Mouse (Mus musculus) frontal cortex, adult 2 months (tissue): Measurements from ENCODE around the gene Hint1. TPM values are rescaled to one million over a fixed set of nuclear protein-coding genes. Genes with fewer than 3 reads are reported as not detected.

Source experiments
- polyA plus RNA-seq: library from polyadenylated mRNA; depleted of rRNA; stranded (reverse); fragments of >200 nt; gene quantifications from 2 replicates; pipeline ENCODE4 v1.2.3, GENCODE M21; 2012; rRNA removed

Hint1 gene
- polyA plus RNA-seq, 1 experiment, result 505 TPM

Other genes starting within 250 kb of the Hint1 start
- gene Cdc42se2, start 78.7 kb upstream of the Hint1 start, polyA plus RNA-seq, result 160 and 168 TPM in 2 replicates
- gene Lyrm7, start 5.5 kb upstream of the Hint1 start, polyA plus RNA-seq, result 17.0 and 18.7 TPM in 2 replicates
- gene Gpx3, start 36.1 kb downstream of the Hint1 start, polyA plus RNA-seq, result 11.7 and 14.9 TPM in 2 replicates
- 21.9 and 24.0 TPM in 2 replicates for gene Tnip1, start 96.5 kb downstream of the Hint1 start, polyA plus RNA-seq
- gene Anxa6, start 167.1 kb downstream of the Hint1 start, polyA plus RNA-seq, result 76.6 and 76.8 TPM in 2 replicates
- 0.94 and 1.2 TPM in 2 replicates for gene Ccdc69, start 211.7 kb downstream of the Hint1 start, polyA plus RNA-seq
- 41.3 and 45.6 TPM in 2 replicates for gene Gm2a, start 231.7 kb downstream of the Hint1 start, polyA plus RNA-seq